Mouse (Mus musculus) hindbrain, embryonic 16.5 days (tissue): ENCODE measurements at regions not wholly inside any gene's neighbourhood (a gene's known extent, or its start where the extent isn't known, plus 50 kb on each side); places are given as distances from the start of the nearest gene placed in this dataset.

Experiments
- ATAC-seq: fragments of 200-750 bp; cut with Nextera tagmentation; 2 replicates; pipeline ENCODE4 v1.8.0; 2017; ENCODE audit warnings: moderate TSS enrichment, moderate library complexity
- H3K27ac ChIP-seq: fragments of 300-500 bp; sonication (generic); 2 replicates; pipeline ENCODE4 v1.5.1; 2014; ENCODE audit warnings: low read depth, mild to moderate bottlenecking, control low read depth, low read length, moderate library complexity
- H3K27me3 ChIP-seq: fragments of 300-500 bp; sonication (generic); replicated peaks from 2 replicates; pipeline ENCODE4 v1.6.1; 2014; ENCODE audit warnings: low read length; ENCODE audit not compliant: control insufficient read depth, insufficient read depth
- H3K36me3 ChIP-seq: fragments of 300-500 bp; sonication (generic); 2 replicates; pipeline ENCODE4 v1.6.1; 2014; ENCODE audit warnings: mild to moderate bottlenecking, low read length, moderate library complexity, mixed read lengths; ENCODE audit not compliant: control insufficient read depth, insufficient read depth
- H3K4me1 ChIP-seq: fragments of 300-500 bp; sonication (generic); 2 replicates; pipeline ENCODE4 v1.6.1; 2014; ENCODE audit warnings: low read depth, low read length; ENCODE audit not compliant: control insufficient read depth, insufficient read depth
- H3K4me2 ChIP-seq: fragments of 300-500 bp; sonication (generic); 2 replicates; pipeline ENCODE4 v1.6.1; 2014; ENCODE audit warnings: mild to moderate bottlenecking, low read length, control low read depth, moderate library complexity
- H3K4me3 ChIP-seq: fragments of 300-500 bp; sonication (generic); 2 replicates; pipeline ENCODE4 v1.5.1; 2014; ENCODE audit warnings: mild to moderate bottlenecking, low read length, control low read depth, moderate library complexity
- H3K9ac ChIP-seq: fragments of 300-500 bp; sonication (generic); 2 replicates; pipeline ENCODE4 v1.6.1; 2014; ENCODE audit warnings: low read depth, mild to moderate bottlenecking, control low read depth, low read length, moderate library complexity
- H3K9me3 ChIP-seq: fragments of 300-500 bp; sonication (generic); 2 replicates; pipeline ENCODE4 v1.6.1; 2014; ENCODE audit warnings: mild to moderate bottlenecking, low read length, moderate library complexity; ENCODE audit not compliant: control insufficient read depth
- WGBS: fragments of 180-500 bp; shearing (Covaris S2); extraction: QIAGEN DNeasy Blood & Tissue Kit; methylation state at CpG from one replicate; pipeline ENCODE4 v1.1.7; 2014; 5-methylcytosine and 5-hydroxymethylcytosine counted together

DNA sequence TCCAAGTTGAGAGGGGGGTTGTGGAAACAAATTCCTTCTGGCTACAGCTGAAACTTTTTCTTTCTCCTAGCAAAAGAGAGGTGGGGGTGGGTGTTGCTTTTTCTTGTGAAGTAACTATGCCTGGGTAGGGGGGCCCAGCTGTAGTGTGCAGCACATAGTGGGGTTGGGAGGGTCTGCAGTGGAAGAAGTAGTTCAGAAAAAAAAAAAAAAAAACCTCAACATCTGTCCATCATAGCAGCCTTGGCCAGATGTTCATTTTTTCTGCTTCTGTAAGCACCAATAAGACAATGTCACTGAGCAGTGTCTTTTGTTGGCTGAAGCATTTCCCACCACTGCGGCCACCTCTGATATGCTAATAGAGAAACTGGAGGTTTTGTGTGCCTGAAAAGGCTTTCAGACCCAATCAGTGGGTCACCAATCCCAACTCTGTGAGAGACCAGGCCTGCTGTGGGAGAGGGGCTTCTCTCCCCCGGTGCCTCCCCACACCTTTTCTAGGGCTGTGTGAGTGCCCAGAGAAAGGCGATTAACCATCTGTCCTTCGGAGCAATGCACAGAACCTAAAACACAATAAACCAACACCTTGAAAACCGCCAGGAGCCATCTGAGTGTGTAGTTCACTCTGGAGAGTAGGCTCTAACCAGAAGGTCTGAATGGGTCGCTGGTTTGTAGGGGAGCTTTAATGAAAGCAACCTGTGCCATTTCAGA is 279.2 kb downstream of the Tmsb4x start:
- ATAC-seq, result no peak
- peaks cover 2% of the 10 kb centered on the region; the same call in 1 of the 2 replicates for H3K27me3 ChIP-seq
- H3K36me3 ChIP-seq, result no peaks in the 10 kb centered on the region
- H3K4me3 ChIP-seq, result no peak overlapping the region
- H3K4me1 ChIP-seq, result no peaks in the 10 kb centered on the region
- H3K9ac ChIP-seq, result no peak overlapping the region
- H3K9me3 ChIP-seq, result no peaks in the 10 kb centered on the region
- 32% methylated on average over 6 of the region's 6 CpGs for WGBS
- no peak overlapping the region for H3K4me2 ChIP-seq
- H3K27ac ChIP-seq, result no peak overlapping the region

DNA sequence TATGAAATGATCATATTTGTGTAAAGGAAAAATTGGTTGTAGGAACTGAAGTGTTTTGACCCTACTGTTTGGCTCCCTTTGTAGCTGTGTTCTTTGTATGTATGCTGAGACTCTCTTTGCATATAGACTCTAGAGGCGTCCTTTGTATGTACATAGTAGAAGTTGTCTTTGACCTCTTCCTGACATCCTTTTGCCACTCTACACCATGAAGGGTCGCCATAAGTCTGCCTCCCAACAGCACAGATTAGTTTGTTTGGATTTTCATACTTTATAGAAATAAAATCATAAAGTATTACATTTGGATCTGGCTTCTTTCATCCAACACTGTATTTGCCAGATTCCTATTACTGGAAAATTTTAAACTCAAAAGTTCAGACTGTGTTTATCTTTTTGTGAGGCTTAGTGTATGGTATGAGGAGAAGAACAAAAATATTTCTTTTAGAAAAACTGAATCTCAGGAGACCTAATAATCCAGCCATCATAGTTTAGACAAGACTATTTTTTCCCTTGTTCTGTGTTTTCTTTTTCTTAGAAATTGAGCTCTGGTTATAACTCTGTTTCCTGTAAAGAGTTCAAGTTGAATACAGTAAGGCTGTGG is 293.7 kb downstream of the Tmsb4x start:
- Histone ChIP-seq H3K36me3 (no peaks in the 10 kb centered on the region), H3K4me1 (no peaks in the 10 kb centered on the region), H3K9me3 (0 out of 2 replicates have a peak, but pooled peaks cover 2% of the 10 kb centered on the region), H3K9ac (no peak overlapping the region), H3K4me3 (no peak overlapping the region), H3K27ac (no peak overlapping the region), H3K4me2 (no peak overlapping the region), H3K27me3 (no peaks in the 10 kb centered on the region; the same call in 1 of the 2 replicates)
- ATAC-seq, result no peak
- WGBS, result 70% methylated on average over 2 of the region's 2 CpGs

DNA sequence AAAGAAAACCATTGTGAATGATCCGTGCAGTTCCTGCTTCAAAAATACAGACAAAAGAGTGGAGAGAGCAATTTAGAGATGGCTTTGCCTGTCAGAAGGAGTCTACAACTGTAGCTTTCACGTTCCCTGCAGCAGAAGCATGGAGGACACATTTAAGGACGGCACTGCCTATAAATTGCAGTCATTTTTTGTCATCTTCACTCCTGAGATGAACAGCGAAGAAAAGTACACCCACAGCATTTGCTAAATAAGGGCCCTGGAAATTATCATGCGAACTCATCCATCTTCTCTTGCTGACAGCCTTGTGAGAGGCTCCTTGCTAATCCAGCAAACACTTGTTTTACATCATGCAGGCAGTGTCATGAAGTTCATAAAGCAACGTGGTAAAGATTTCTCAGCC is 302.5 kb downstream of the Tmsb4x start:
- Histone ChIP-seq H3K4me1 (no peaks in the 10 kb centered on the region), H3K27me3 (0 out of 2 replicates have a peak, but pooled peaks cover 2% of the 10 kb centered on the region), H3K36me3 (no peaks in the 10 kb centered on the region), H3K4me3 (no peak overlapping the region), H3K9me3 (0 out of 2 replicates have a peak, but pooled peaks cover 2% of the 10 kb centered on the region), H3K9ac (no peak overlapping the region), H3K27ac (no peak overlapping the region), H3K4me2 (no peak overlapping the region)
- 62% methylated on average over 6 of the region's 6 CpGs for WGBS
- no peak for ATAC-seq

DNA sequence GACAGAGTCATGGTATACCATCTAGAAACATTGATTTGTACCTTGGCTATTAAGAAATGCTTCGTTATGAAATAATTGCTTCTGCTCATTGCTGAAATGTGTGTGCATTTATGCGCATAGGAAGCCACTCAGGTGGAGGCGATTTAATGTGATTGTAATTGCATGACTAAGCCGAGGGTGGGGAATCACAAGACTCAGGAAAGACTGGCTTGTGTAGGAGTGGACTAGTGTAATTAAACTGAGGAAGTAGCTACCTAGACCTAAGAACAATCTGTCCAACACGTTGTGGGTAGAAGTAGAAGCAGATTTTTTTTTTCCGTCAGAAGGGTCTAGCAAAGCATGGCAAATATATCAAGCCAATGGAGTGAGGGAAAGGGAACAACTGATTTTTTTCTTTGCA is 308.4 kb downstream of the Tmsb4x start:
- ATAC-seq, result no peak

DNA sequence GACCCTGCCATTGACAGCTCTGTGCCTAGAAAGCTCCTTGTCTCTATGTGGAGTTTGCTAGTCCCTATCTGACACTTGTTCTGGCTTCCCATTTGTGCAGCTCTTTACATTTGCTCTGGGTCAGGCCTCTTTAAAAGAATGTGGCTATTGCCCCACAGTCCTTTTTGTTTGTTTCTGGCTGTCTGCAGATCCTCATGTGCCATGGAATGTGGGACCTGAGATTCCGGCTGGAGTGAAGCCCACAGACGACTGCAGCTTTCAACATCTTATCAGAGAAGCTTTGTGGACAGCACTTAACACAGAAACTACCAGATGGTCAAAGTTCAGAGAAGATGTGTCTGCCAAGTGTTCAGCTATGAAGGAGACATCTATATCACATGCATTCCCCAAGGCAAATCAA is 309.7 kb upstream of the Egfl6 start:
- H3K4me2 ChIP-seq, result no peak overlapping the region
- ATAC-seq, result no peak
- H3K4me3 ChIP-seq, result no peak overlapping the region
- H3K9ac ChIP-seq, result no peak overlapping the region
- H3K27ac ChIP-seq, result no peak overlapping the region
- H3K9me3 ChIP-seq, result no peaks in the 10 kb centered on the region
- 73% methylated on average over 2 of the region's 2 CpGs for WGBS
- no peaks in the 10 kb centered on the region; the same call in 1 of the 2 replicates for H3K27me3 ChIP-seq
- no peaks in the 10 kb centered on the region for H3K36me3 ChIP-seq
- H3K4me1 ChIP-seq, result no peaks in the 10 kb centered on the region

More for the DNA sequence above, 308.4 kb downstream of the Tmsb4x start:
- Histone ChIP-seq H3K9me3 (no peaks in the 10 kb centered on the region), H3K4me3 (no peak overlapping the region), H3K36me3 (no peaks in the 10 kb centered on the region), H3K4me2 (no peak overlapping the region), H3K27me3 (0 out of 2 replicates have a peak, but pooled peaks cover 2% of the 10 kb centered on the region), H3K4me1 (no peaks in the 10 kb centered on the region), H3K27ac (no peak overlapping the region), H3K9ac (no peak overlapping the region)
- WGBS, result 76% methylated on average over 6 of the region's 6 CpGs

DNA sequence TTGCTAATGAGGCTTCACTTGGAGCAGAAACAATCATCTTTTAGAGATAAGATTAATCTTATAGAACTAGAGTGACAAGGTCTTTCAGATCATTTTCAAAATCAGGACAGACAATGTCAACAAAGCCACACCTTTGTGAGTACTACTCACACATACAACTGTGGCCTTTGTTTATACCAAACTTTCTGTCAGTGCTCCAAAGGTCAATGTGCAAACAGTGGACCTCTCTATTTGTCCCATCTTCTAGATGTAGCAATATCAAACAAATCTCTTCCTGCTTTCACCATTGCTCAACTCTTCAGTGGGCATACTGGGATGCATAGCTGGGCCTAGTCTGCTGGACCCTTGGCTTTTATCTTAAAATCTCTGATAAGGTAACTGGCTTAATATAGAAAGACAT is 300.9 kb upstream of the Egfl6 start:
- Histone ChIP-seq H3K9me3 (no peaks in the 10 kb centered on the region), H3K4me2 (no peak overlapping the region), H3K27ac (no peak overlapping the region), H3K4me1 (no peaks in the 10 kb centered on the region), H3K27me3 (no peaks in the 10 kb centered on the region; the same call in 1 of the 2 replicates), H3K4me3 (no peak overlapping the region), H3K9ac (no peak overlapping the region), H3K36me3 (no peaks in the 10 kb centered on the region)
- no peak for ATAC-seq

DNA sequence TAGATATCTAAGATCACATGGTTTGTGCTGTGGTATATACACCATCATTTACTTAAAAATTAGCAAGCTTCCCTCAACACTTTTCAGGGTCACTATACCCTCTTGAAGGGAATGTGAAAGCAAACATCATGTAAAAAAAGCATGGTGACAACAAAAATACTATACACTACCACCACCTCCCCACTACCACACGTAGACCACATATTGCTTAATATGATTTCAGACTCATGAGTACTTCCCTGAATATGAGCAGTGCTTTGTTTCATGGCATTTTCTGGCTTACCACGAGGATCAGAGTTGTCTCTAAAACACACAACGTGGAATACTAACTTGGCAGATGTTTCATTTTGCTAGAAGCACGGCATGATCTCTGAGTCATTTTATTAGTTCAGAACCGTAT is 284.0 kb upstream of the Egfl6 start:
- no peak overlapping the region for H3K9ac ChIP-seq
- H3K36me3 ChIP-seq, result no peaks in the 10 kb centered on the region
- H3K4me3 ChIP-seq, result no peak overlapping the region
- no peak overlapping the region for H3K27ac ChIP-seq
- no peaks in the 10 kb centered on the region for H3K9me3 ChIP-seq
- H3K4me2 ChIP-seq, result no peak overlapping the region
- H3K4me1 ChIP-seq, result no peaks in the 10 kb centered on the region
- no peak for ATAC-seq
- 88% methylated on average over 5 of the region's 5 CpGs for WGBS
- no peaks in the 10 kb centered on the region for H3K27me3 ChIP-seq

DNA sequence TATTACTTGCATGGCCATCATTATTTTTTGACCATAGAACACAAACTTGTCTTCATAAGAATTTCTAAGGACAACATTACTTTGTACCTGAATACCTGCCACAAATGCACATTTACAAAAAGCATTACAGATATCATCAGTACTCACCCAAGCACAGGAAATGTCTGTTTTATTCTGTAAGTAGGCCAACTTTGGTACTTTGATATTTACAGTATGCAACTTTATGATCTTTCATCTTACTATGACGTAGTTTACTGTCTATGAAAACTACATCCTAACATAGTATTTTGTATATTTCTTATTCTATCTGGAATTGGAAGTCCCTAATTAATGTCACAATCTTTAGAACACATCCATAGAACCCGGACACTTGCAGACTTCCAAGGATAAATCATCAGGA is 282.2 kb upstream of the Egfl6 start:
- Histone ChIP-seq H3K9ac (no peak overlapping the region), H3K9me3 (no peaks in the 10 kb centered on the region), H3K27ac (no peak overlapping the region), H3K4me1 (no peaks in the 10 kb centered on the region), H3K36me3 (no peaks in the 10 kb centered on the region), H3K4me2 (no peak overlapping the region), H3K27me3 (no peaks in the 10 kb centered on the region), H3K4me3 (no peak overlapping the region)
- WGBS, result 88% methylated on average over 2 of the region's 2 CpGs
- no peak for ATAC-seq
